Mouse (Mus musculus) intestine, embryonic 14.5 days (tissue): ENCODE data around the gene BC017158. TPM values are rescaled to one million over a fixed set of nuclear protein-coding genes. Genes with fewer than 3 reads are reported as not detected.

Experiments
- ATAC-seq: fragments of 200-750 bp; cut with Nextera tagmentation; replicated peaks from 2 replicates; pipeline ENCODE4 v1.8.0; 2017; ENCODE audit warnings: low read depth, moderate number of reproducible peaks, moderate TSS enrichment, moderate library complexity; ENCODE audit not compliant: low FRiP score, low TSS enrichment
- DNase-seq: peaks from one replicate; pipeline ENCODE4 v3.0.0-alpha.2; 2018; ENCODE audit warnings: low spot score
- H3K27ac ChIP-seq: fragments of 300-500 bp; sonication (generic); 2 replicates; pipeline ENCODE4 v1.5.1; 2014; ENCODE audit warnings: low read depth, mild to moderate bottlenecking, control low read depth
- H3K27me3 ChIP-seq: fragments of 300-500 bp; sonication (generic); replicated peaks from 2 replicates; pipeline ENCODE4 v1.6.1; 2014; ENCODE audit warnings: low read length, control low read depth; ENCODE audit not compliant: control insufficient read depth, insufficient read depth
- H3K36me3 ChIP-seq: fragments of 300-500 bp; sonication (generic); 2 replicates; pipeline ENCODE4 v1.6.1; 2014; ENCODE audit warnings: low read length, control low read depth; ENCODE audit not compliant: control insufficient read depth, insufficient read depth
- H3K4me1 ChIP-seq: fragments of 300-500 bp; sonication (generic); replicated peaks from 2 replicates; pipeline ENCODE4 v1.6.1; 2014; ENCODE audit warnings: low read length, control low read depth, mixed read lengths; ENCODE audit not compliant: control insufficient read depth, insufficient read depth
- H3K4me2 ChIP-seq: fragments of 300-500 bp; sonication (generic); 2 replicates; pipeline ENCODE4 v1.6.1; 2014; ENCODE audit warnings: low read length
- H3K4me3 ChIP-seq: fragments of 300-500 bp; sonication (generic); 2 replicates; pipeline ENCODE4 v1.5.1; 2014; ENCODE audit warnings: low read depth, low read length, control low read depth, mixed read lengths
- H3K9ac ChIP-seq: fragments of 300-500 bp; sonication (generic); 2 replicates; pipeline ENCODE4 v1.6.1; 2014; ENCODE audit warnings: mild to moderate bottlenecking, low read length
- H3K9me3 ChIP-seq: fragments of 300-500 bp; sonication (generic); 2 replicates; pipeline ENCODE4 v1.6.1; 2016; ENCODE audit warnings: low read length, control low read depth; ENCODE audit not compliant: control insufficient read depth
- WGBS: fragments of 180-500 bp; shearing (Covaris S2); extraction: QIAGEN DNeasy Blood & Tissue Kit; methylation state at CpG from one replicate; pipeline ENCODE4 v1.1.7; 2014; 5-methylcytosine and 5-hydroxymethylcytosine counted together
- polyA plus RNA-seq: library from polyadenylated mRNA; unstranded; fragments of >200 nt; fragmentation: Nextera tagmentation; extraction: Ambion mirVana; gene quantifications from 2 replicates; pipeline ENCODE4 v1.2.1, GENCODE M21; 2014

The BC017158 gene
- polyA plus RNA-seq, 1 experiment from 2014 or later, result 51.0 TPM

DNA sequence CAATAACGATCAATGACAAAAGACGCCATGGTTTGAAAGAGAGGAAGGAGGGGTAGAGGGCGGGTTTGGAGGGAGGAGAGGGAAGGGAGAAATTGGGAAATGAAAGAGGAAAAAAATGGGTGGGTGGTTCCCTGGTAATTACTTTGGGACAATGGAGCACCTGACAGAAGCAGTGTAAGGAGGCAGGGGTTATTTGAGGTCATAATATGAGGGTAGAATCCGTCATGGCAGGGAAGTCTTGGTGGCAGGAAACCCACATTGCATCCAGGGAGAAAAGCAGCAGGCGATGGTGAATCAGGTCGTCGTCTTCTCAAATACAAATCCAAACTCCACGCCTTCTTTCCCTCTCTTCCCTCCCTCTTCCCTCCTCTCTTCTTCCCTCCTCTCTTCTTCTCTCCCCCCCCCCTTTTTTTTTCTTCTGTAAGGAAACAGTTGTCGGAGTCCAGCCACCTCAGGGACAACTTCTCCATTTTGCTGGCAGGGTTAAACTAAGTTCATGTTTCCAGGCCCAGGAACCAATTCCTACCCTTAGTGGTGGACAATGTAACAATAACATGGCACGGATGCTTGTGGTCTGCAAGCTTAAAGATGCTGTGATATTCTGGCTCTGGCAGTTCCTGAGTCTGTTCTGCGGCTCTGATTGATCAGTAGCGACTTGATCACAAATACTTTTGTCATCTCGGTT is 14.5 kb upstream of the BC017158 start:
- Histone ChIP-seq H3K9ac (no peak overlapping the region), H3K4me3 (no peak overlapping the region), H3K4me1 (peaks cover 11% of the 10 kb centered on the region; the same call in 1 of the 2 replicates), H3K36me3 (no peaks in the 10 kb centered on the region), H3K9me3 (no peaks in the 10 kb centered on the region), H3K4me2 (no peak overlapping the region), H3K27ac (no peak overlapping the region), H3K27me3 (no peaks in the 10 kb centered on the region)
- 73% methylated on average over 13 of the region's 13 CpGs for WGBS
- ATAC-seq (no peak), DNase-seq (no peak)

- no peaks in the 10 kb centered on the region for H3K9me3 ChIP-seq
- no peak overlapping the region for H3K9ac ChIP-seq
- H3K4me2 ChIP-seq, result no peak overlapping the region
- no peaks in the 10 kb centered on the region for H3K27me3 ChIP-seq
- no peak overlapping the region for H3K27ac ChIP-seq
- H3K36me3 ChIP-seq, result no peaks in the 10 kb centered on the region
- DNase-seq, result no peak
- H3K4me3 ChIP-seq, result no peak overlapping the region
- WGBS, result 63% methylated on average over 8 of the region's 8 CpGs
- peaks cover 11% of the 10 kb centered on the region; the same call in 1 of the 2 replicates for H3K4me1 ChIP-seq
- ATAC-seq, result no peak
These were observed 13.8 kb upstream of the BC017158 start for GRCm38 (mm10) chr7:128311811-128312210.

DNA sequence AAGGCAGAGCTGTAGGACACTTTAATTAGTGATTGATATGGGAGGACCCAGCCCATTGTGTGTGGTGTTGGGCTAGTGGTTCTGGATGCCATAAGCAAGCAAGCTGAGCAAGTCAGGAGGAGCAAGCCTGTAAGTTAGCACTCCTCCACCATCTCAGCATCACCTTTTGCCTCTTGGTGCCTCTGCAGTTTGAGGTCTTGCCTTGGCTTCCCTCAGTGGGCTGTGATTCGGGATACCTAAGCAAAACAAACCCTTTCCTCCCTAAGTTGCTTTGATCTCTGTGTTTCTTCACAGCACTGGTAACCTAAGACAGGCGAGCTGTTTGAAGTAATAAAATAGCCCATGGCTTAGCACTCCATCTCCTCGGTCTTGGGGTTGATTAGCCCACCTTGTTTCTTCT is 13.3 kb upstream of the BC017158 start:
- no peaks in the 10 kb centered on the region for H3K9me3 ChIP-seq
- DNase-seq (no peak), ATAC-seq (no peak)
- no peaks in the 10 kb centered on the region for H3K36me3 ChIP-seq
- H3K27me3 ChIP-seq, result no peaks in the 10 kb centered on the region
- H3K9ac ChIP-seq, result no peak overlapping the region
- H3K4me2 ChIP-seq, result no peak overlapping the region
- peaks cover 11% of the 10 kb centered on the region; the same call in 1 of the 2 replicates for H3K4me1 ChIP-seq
- H3K27ac ChIP-seq, result no peak overlapping the region
- 39% methylated on average over 3 of the region's 3 CpGs for WGBS
- no peak overlapping the region for H3K4me3 ChIP-seq

DNA sequence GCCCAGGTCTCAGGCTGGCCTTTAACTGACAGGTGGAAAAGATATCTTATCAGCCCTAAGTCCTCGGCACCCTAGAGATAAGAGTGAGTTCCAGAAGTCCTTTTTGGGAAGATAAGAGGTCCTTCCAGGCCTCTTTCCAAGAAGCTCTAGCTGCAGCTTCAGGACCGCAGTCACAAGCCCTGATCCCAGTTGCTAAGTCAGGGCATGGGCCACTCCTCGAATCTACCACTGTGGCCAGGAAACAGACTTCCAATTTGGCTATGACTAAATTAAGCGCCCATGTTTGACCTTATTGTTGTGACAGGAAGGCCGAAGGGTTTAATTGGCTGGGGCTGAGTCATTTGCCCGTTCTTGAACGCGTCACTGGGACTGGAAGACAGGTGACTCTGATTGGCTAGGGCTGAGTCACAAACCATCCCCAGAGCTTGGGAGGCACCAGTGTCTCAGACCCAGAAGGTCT is 12.3 kb upstream of the BC017158 start:
- WGBS, result 50% methylated on average over 8 of the region's 8 CpGs
- ATAC-seq (no peak), DNase-seq (no peak)
- Histone ChIP-seq H3K9ac (no peak overlapping the region), H3K27me3 (no peaks in the 10 kb centered on the region), H3K4me3 (no peak overlapping the region), H3K9me3 (no peaks in the 10 kb centered on the region), H3K27ac (0 out of 2 replicates have a peak overlapping the region, but pooled peaks have one; percentile 66), H3K4me1 (peaks cover 11% of the 10 kb centered on the region; the same call in 1 of the 2 replicates), H3K36me3 (no peaks in the 10 kb centered on the region), H3K4me2 (no peak overlapping the region)

DNA sequence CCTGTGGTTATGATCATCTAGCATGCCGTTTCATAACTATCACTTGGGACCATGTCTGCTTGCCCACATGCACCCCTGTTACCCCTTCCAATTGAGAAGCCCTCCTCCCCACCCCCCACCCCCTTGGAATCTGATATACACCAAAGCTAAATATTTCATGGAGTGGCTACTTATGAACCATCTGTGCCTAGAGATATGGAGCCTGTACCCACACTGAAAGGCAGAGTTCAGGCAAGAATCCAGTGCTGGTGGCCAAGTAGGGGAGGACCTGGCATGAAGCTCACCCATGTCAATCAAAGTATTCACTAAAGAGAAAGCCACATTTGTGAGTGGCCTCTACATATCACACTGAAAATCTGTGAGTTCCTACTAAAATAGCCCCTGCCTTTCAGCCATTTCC is 11.8 kb upstream of the BC017158 start:
- DNase-seq (no peak), ATAC-seq (no peak)
- H3K4me2 ChIP-seq, result no peak overlapping the region
- no peaks in the 10 kb centered on the region for H3K27me3 ChIP-seq
- H3K4me1 ChIP-seq, result peaks cover 12% of the 10 kb centered on the region; the same call in 1 of the 2 replicates
- peak overlapping the region; percentile 66 for H3K27ac ChIP-seq
- H3K9ac ChIP-seq, result no peak overlapping the region
- no peak overlapping the region for H3K4me3 ChIP-seq
- H3K36me3 ChIP-seq, result no peaks in the 10 kb centered on the region
- H3K9me3 ChIP-seq, result no peaks in the 10 kb centered on the region
- 35% methylated on average over 1 of the region's 1 CpGs for WGBS

DNA sequence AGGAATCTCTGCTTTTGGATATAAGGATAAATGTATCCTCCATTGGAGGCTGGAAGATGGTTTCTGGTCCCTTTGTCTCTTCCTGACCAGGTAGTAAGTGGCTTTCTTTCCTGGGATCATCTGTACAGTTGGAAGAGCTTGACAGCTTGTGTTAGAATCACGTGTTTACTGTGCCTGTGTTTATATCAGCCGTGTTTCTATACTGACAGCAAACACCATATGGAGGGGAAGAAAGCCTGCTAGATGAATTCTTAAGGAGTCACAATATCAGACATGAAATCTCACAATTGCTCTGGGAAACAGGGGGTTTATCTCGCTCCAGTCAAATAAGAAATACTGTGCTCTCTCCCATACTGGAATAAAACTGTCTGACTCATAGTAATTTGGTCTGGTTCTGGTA is 11.2 kb upstream of the BC017158 start:
- no peak for DNase-seq

DNA sequence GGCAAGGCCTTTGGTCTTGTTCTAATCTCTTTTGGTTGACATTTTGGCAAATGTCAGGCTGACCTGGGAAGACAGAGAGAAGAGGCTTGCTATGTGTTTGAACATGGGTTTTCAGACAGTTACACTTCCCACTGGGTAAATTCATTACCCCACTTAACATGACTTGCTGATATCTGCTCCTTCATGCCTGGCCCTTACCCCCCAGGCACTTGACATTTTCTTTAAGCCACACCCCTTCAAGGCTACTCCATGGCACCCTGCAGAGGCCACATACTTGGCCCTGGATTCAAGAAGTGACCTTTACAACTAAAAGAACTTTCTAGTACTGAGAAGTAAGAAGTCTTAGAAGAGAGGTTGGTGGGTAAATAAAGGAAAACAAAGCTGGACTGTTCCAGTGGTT is 9.9 kb upstream of the BC017158 start:
- Histone ChIP-seq H3K9me3 (no peaks in the 10 kb centered on the region), H3K4me2 (no peak overlapping the region), H3K27ac (no peak overlapping the region), H3K9ac (no peak overlapping the region), H3K4me1 (peaks cover 14% of the 10 kb centered on the region; the same call in 1 of the 2 replicates), H3K27me3 (no peaks in the 10 kb centered on the region), H3K4me3 (no peak overlapping the region), H3K36me3 (no peaks in the 10 kb centered on the region)
- DNase-seq (no peak), ATAC-seq (no peak)

More for the DNA sequence above, 11.2 kb upstream of the BC017158 start:
- 41% methylated on average over 3 of the region's 3 CpGs for WGBS
- no peak for ATAC-seq
- H3K4me3 ChIP-seq, result no peak overlapping the region
- no peaks in the 10 kb centered on the region for H3K27me3 ChIP-seq
- H3K9me3 ChIP-seq, result no peaks in the 10 kb centered on the region
- no peak overlapping the region for H3K4me2 ChIP-seq
- no peaks in the 10 kb centered on the region for H3K36me3 ChIP-seq
- H3K9ac ChIP-seq, result no peak overlapping the region
- H3K4me1 ChIP-seq, result peaks cover 14% of the 10 kb centered on the region; the same call in 1 of the 2 replicates
- H3K27ac ChIP-seq, result peak overlapping the region; percentile 66

GRCm38 (mm10) chr7:128304907-128305306 is 6.9 kb upstream of the BC017158 start:
- no peaks in the 10 kb centered on the region for H3K36me3 ChIP-seq
- H3K9ac ChIP-seq, result no peak overlapping the region
- H3K4me1 ChIP-seq, result peaks cover 9% of the 10 kb centered on the region; the same call in 1 of the 2 replicates
- no peaks in the 10 kb centered on the region for H3K27me3 ChIP-seq
- H3K4me3 ChIP-seq, result no peak overlapping the region
- H3K4me2 ChIP-seq, result no peak overlapping the region
- peak overlapping the region; percentile 64; the same call in 1 of the 2 replicates for H3K27ac ChIP-seq
- ATAC-seq, result peak; percentile 77; the same call in 1 of the 2 replicates
- no peaks in the 10 kb centered on the region for H3K9me3 ChIP-seq
- no peak for DNase-seq
- WGBS, result 2% methylated on average over 5 of the region's 5 CpGs

DNA sequence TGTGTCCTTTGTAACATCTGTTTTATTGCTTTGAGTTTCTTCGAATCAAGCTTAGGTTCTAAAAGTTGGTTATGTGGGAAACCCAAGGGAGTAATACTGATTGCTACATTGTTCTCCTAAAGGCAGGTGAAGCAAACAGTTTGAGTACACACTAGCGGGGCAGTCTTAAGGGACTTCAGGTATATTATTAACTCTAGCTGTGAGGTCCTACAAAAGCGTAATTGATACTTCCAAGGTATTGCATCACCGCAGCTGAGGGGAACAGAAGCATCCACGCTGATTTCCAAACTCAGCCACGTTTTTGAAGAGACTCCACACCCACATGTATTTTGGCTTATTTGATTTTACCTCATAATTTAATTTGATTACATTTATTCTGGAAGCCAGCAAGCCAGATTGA is 6.2 kb upstream of the BC017158 start:
- H3K27me3 ChIP-seq, result no peaks in the 10 kb centered on the region
- no peaks in the 10 kb centered on the region for H3K36me3 ChIP-seq
- 61% methylated on average over 6 of the region's 6 CpGs for WGBS
- H3K4me2 ChIP-seq, result no peak overlapping the region
- ATAC-seq, result 0 out of 2 replicates have a peak, but pooled peaks have one; percentile 44
- peaks cover 3% of the 10 kb centered on the region; the same call in 1 of the 2 replicates for H3K4me1 ChIP-seq
- H3K9me3 ChIP-seq, result no peaks in the 10 kb centered on the region
- no peak overlapping the region for H3K9ac ChIP-seq
- peak overlapping the region; percentile 64; the same call in 1 of the 2 replicates for H3K27ac ChIP-seq
- no peak for DNase-seq
- H3K4me3 ChIP-seq, result no peak overlapping the region
